Mouse (Mus musculus) telencephalon, adult 2 months (tissue): ENCODE data around the gene H3f3b.

Source experiments
- DNase-seq: peaks from one replicate; pipeline ENCODE4 v3.0.0-alpha.2; 2011; ENCODE audit warnings: low read depth, low spot score

The H3f3b gene

DNA sequence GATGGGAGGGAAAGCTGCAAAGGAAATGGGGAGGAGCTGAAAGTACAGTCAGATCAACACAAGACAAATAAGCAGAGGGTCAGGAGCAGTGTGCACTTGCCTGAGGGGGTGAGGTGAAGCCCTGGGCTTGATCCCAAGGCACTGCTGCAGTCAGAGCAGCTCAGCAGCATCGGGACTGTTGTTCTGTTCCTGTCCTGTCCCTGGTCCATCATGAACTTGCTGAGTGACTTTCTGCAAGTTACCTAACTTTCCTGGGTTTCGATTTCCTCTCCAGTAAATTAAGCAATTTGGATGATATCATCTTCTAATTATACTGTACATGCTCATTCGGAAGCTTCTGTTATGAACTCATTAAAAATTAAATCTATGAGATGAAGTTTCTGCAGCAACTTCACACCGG, at the start of gene H3f3b:
Gene H3f3b (minus strand): TSS at position 207 of the 400 bp plus-strand sequence.
- DNase-seq = no peak

DNA sequence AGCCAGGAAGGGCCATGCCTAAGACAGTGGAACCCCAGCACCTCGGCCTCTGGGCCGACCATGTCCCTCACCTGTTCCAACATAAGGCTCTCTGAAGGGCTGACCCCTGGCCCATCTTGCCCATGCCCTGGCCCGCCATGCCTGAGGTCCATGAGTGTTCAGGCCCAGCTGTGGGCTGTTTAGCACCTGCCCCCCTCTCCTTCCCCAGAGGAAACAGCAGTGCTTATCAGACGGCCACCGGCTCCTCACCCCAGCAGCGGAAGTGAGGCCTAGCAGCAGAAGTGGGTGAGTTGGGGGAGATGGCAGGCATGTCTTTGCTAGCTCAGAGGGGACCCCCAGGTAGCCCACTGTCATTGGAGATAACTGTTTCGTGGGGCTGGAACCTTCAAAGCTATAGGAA, 49.1 kb upstream of the H3f3b start:
- DNase-seq = no peak

DNA sequence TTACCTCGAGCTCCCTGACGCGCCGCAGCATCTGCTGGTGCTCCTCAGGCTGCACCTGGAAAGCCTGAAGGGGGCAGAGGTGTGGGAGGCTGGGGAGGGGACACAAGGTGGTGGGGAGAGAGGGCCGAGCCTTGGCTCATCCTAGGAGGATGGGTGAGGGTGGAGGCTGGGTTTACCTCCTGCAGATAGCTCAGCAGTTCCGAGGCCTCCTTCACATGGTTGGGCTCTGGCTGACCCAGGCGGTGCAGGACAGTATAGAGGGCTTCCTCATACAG, 48.4 kb upstream of the H3f3b start:
- DNase-seq = no peak

DNA sequence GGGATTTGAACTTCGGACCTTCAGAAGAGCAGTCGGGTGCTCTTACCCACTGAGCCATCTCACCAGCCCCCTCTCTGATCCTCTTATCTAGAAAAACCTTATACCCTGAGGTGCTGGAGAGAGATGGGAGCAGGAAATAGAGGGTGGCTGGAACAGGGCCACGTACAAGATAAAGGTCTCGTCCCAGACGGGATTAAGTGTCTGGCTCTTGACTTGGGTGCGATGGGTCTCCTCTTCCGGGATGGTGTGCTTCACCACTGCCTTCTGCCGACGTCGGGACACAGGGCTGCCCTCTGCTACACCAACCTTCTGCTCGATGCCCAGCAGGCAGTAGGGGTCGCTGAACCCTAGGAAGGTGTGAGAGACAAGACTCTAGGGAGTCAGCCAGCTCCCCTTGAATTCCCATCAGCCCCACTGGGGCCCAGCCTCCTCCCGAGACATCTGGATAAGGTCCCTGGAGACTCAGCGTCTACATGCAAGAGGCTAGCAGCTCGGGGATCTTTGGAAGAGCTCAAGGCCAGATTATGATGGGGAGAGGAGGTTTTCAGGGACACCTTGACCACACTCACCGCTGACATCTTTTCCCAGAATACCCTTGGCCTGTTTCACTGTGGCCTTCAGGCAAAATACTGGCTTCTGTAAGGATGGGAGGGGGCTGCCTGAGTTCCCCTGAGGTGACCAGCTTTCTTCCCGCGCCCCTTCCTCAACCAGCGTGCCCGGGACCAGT, 47.9 kb upstream of the H3f3b start:
- DNase-seq = no peak

DNA sequence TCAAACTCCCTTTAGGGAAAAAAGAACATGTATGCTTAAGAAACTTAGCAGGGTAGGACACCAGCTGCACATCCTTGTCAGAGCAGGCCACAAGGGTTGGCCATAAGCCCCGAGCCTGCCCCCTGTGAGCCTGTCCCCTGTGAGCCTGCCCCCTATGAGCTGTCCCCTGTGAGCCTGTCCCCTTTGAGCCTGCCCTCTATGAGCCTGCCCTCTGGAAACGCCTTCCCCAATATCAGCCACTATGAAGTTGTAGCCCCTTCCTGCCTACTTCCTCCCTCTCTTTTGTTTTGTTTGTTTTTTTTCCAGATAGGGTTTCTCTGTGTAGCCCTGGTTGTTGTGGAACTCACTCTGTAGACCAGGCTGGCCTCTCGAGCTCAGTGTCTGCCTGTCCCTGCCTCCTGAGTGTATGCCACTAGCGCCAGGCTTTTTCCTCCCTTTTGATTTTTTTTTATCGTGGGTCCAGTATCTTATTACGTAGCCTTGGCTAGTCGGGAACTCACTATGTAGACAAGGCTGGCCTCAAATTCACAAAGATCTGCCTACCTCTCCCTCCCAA, 46.8 kb upstream of the H3f3b start:
- no peak for DNase-seq

DNA sequence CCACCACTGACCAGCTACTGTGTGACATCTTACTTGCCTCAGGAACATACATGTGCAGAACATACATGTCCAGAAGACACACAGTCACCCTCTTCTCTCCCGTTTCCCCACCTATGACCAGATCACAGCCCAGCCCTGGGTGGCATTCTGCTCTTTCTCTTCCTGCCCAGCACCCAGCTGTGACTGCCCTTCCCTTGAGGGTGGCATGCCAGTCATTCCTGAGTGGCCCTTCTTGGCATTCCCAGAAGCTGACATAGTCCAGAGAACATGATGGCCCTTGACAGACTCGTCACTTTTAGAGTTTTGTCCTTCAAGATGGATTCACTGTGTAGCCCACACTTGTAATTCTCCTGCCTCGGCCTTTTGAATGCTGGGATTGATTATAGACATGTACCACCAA, 44.8 kb upstream of the H3f3b start:
- DNase-seq = no peak

DNA sequence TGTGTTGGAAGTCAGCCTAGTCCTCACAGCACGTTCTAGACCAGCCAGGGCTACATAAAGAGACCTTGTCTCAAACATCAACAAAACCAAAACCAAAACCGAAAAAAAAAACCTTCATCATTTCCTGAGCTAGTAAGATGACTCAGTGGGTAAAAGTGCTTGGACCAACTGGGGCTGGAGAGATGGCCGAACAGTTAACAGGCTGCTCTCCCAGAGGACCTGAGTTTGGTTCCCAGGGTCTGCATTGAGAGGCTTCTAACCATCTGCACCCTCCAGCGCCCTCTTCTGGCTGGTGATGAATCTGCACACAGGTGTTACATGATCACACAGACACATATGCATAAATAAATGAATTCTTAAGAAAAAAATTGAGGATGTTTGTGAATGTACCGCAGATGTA, 43.7 kb upstream of the H3f3b start:
- no peak for DNase-seq

DNA sequence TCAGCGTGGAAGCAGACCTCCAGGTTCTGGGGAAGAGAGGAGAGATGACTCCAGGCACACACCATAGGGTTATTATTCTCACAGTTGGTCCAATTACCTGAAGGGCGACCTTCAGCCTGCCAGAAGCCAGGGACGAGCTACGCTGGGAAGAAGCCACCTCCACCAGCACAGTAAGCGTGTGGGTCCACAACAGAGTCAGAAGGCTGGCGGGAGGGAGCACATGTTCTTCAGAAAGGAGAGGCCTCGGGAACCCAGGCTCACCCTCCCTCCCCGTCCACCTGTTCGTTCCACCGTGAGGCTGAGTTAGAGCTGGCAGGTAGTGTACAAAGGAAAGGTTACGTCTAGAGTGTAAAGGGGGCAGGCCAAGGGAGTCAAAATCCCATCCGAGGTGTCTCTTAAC, 37.6 kb upstream of the H3f3b start:
- no peak for DNase-seq

DNA sequence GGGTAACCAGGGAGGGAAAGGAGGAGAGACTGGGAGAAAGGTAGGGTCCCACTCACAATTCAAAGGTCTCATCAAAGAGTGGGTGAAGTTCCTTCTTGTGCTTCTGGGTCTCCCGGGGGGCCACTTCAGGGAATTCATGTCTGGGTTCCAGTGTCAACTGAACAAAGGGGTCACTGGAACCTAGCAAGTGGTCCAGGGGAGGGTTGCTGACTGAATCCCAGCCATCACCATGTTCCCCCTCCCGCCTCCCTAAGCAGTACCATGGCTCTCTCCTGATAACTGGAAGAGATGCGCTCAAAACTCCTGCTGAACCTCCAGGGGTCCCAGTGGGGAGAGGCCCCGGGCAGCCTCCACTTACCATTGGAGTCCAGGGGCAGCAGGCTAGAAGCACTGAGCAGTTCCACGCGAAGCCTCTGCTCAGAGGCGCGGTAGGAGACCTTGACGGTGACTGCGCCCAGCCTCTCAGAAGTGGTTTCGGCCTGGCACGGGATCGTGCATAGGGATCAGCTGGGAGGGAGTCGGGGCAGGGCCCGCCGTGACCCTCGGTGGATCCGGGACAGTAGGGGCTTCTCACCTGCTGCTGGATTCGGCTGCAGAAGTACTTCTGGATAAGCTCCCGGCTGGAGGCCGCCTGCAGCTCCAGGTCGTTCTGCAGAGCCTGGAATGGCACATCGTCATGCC, 36.6 kb upstream of the H3f3b start:
- no peak for DNase-seq

DNA sequence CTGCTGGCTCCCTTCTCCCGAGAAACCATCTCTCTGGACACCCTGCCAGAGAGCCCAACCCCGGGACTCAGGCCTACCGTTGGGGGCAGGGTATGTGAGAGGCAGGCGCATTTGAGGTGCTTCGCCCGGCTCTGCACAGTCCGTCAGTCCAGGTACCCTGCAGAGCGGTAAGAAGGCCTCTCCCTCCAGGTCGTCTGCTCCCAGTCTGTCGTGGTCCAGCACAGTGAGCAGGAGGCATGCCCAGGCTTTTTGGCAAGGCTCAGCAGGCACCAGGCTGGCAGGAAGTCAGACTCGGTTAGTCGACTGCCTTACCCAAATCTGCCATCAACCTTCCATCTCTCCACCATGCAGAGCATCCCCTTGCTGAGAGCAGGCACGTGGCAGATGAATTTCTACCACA, 35.8 kb upstream of the H3f3b start:
- DNase-seq = no peak

DNA sequence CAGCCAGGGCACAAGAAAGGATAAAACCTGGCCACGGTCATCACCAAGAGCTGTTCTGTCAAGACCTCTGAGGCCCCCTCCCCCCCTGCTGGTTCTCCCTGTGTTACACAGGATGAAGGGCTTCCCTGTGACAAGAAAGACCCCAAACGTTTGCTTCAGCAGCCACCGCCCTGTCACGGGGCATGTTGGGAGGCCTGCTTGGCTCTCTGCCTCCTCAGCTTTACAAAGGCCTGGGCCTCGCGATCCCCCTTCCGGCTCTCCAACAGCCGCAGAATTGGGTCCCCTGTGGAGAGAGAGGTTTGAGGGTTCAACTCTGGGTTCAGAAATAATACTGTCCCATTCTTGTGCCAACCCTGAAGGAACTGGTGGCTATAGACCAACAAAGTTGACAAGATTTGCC, 34.8 kb upstream of the H3f3b start:
- DNase-seq = no peak

DNA sequence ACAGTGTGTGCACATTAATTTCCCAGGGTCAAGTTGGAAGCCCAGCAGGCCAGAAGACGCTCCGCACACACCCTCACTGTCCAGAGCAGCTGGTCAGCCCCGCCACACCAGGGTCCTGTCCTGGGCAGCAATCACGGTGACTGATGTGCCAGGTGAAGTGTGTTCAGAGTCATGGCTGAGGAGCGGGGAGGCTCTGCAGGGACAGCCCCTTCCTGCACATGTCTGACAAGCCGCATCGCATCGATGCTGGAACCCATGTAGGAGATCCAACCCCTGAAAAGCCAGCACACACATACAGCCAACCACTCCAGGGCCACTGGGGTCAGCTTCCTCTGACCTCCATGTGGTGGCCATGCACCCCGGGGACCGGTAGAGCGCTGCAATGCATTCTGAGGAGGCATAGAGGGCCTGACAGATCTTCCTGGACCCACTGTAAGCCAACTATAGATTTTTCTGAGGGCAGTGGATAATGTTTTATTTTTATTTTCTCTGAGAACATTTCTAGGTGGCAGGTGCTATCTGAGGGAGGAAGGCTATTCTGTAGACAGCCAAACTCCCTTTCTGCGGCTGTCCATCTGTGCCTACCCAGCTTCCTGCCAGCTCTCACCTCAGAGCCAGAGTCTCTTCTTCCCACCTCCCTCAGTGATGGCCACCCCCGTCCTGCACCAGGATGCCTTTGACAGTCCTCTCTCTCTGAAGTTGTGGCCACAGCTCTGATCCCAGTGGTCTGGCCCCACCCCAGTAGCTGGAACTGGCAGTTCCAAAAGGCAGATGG, 34.1 kb upstream of the H3f3b start:
- DNase-seq = peak; percentile 74

DNA sequence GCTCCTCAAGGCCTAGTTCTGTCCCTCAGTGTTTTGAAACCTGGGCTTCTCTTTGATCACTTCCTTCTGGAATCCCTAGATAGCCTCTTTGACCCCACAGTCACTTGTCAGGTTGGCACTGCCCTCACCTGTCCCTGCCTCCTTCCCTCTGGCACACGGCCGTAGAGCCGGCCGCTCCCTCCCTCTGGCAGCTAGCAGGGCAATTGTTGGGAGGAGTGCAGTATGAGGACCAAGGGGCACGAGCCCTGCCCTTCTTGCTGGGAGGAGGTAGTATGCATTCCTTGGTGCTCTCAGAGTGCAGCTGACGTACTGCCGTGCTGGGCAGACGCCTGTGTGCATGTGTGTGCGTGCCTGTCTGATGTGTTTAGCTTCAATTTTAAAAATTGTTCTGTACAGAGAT, 32.8 kb upstream of the H3f3b start:
- DNase-seq = no peak

DNA sequence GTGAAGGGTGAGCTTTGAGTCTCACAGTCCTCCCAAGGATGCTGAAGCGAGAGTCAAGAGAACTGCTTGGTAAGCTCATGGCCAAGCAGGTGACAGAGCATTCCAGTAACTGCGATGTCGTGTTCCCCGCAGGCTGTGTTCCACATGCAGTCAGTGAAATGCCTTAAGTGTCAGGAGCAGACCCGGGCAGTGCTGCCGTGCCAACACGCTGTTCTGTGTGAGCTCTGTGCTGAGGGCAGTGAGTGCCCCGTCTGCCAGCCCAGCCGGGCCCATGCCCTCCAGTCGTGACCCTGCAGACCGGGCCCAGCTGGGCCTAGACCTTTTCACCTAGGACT, 31.9 kb upstream of the H3f3b start:
- DNase-seq = no peak

DNA sequence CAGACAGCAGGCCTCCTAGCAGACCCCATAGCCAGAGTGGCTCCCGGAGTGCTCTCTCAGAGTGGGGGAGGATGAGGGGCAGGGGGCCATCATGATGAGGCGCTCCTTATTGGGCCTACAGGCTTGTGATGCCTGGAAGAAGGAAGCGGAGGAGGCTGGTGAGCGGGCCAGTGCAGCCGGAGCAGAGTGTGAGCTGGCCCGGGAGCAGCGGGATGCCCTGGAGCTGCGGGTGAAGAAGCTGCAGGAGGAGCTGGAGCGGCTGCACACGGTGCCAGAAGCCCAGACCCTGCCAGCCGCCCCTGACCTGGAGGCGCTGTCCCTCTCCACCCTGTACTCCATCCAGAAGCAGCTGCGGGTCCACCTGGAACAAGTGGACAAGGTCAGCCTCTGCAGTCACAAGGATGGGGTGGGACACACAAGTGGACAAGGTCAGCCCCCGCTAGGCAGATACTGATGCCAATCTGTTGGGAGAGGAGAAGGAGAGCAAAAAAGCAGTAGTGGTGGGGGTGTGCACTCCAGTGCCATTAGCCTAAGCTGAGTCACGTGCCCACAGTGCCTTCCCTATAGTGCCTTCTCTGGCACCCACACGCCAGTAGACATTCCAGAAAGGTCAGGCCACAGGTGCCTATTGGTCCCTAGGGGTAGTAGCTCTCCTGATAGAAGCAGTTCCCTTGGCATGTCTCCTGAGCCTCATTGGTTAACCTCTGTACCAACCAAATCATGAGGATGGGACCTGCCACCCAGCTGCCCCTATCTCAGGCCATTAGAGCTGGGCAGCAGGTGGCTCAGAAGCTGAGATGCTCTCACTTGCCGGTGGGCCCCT, 31.3 kb upstream of the H3f3b start:
- DNase-seq = no peak

DNA sequence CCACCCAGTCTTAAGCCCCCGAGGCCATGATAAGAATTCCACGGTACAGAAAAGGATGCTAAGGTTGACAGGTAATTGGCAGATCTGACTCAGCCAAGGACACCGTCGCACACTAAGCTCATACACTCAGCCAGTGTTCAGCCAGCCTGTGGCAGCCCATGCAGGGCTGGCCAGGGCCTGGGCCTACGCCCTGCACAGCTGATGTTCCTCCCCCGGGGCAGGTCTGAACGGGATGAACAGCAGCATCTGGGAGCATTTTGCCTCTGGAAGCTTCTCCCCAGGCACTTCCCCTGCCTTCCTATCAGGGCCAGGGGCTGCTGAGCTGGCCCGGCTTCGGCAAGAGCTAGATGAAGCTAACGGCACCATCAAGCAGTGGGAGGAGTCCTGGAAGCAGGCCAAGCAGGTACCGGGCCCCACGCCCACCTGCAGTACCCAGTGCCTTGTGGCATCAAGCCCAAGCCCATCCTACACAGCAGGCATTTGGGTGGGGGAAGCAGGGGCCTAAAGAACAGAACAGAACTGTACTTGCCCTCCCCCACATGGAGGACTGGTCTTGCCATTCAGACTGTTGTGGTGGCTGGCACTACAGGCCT, 30.4 kb upstream of the H3f3b start:
- DNase-seq = no peak

DNA sequence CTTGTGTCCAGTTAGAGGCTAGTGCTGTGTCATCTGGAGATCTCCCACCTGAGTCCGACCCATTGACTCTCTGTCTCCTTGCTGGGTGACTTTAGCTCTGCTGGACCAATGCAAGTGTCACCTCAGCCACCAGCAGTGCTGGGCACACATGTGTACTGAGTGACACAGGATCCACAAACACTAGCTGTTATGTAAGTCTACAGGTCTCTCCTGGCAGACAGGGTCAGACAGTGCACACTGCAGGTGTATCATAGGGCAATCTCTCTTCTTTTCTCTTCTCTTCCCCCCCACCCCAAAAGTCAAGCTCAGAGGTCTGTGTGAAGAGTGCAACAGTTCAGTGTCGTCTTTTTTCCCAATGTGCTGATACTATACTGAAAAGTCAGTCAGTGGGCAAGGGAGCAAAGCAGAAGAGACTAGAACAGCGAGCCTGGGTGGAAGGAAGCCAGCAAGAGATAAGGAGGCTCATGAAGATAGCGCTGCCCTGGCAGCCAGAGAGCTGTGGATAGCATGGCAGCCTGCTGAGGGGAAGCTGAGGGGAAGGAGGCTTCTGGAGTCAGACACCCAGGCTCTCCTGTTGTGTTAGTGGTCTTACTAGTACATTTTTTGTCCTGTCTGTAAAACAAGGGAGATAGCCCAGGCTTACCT, 29.6 kb upstream of the H3f3b start:
- DNase-seq = no peak

DNA sequence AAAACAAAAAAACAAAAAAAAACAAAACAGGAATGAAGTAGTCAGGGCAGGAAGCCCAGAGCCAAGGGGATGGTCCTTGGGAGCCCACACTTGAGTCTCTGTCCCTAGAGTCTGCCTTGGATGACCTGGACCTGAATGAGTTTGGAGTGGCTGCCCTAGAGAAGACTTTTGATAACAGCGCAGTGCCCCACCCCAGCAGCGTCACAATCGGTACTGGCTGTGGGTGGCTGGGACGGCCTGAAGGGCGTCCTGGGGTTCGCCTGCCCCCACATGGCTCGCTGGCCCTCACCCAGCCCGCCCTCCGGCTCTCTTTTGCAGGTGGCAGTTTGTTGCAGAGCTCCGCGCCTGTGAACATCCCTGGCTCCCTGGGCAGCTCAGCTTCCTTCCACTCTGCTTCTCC, 28.1 kb upstream of the H3f3b start:
- no peak for DNase-seq

DNA sequence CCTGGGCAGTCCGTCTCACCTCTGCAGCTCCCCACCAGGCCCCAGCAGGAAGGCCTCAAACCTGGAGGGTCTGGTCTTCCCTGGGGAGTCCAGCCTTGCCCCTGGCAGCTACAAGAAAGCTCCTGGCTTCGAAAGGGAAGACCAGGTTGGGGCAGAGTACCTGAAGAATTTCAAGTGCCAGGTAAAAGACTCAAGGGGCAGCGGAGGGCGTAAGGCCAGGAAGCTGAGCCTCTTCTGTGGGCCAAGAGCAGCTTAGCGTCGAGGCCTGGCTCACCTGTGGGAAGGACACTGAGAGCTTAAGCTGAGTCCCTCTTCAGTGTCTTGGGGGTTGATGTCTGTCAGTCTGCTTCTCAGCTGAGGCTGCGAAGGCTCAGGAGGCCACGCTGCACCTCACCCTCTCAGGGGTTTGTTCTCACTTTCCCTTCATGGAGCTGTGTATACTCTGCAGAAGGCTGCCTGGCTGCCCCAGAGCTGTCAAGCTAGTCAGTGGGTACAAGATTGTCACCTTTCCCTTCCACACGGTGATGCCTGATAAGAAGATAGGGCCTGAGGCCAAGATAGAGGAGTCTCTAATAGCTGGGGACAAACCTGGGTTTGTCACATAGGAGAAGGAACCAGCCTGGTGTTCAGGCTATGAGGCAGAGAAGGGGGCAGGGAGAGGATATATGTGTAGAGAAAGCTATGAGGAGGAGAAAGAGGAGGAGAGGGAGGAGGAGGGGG, 25.9 kb upstream of the H3f3b start:
- DNase-seq = no peak

DNA sequence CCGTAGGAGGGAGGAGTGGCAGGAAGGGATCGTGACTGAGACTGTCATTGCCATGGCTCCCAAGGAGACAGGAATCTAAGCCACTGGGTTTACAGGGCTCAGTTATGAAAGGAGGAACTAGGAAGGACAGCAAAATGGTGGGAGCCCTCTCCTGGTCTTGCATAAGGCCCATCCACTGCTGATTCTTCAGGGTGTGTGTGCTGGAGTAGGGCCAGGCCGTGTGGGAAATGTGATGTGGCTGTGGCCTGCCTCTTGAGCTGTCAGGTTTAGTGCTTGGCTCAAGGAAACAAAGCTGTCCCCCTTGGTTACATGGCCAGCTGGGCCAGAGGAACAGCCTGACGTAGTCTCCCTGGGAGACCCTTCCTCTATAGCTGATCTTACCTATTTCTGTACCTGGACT, 22.4 kb upstream of the H3f3b start:
- no peak for DNase-seq
